Mouse (Mus musculus) kidney, postnatal 0 days (tissue): ENCODE results near the gene Bst2. TPM values are rescaled to one million over a fixed set of nuclear protein-coding genes. Genes with fewer than 3 reads are reported as not detected.

ENCODE experiments used
- ATAC-seq: fragments of 200-750 bp; cut with Nextera tagmentation; replicated peaks from 2 replicates; pipeline ENCODE4 v1.8.0; 2017; ENCODE audit warnings: low read depth, moderate number of reproducible peaks, moderate TSS enrichment, moderate library complexity; ENCODE audit not compliant: low FRiP score
- DNase-seq: peaks from one replicate; pipeline ENCODE4 v3.0.0-alpha.2; 2016; ENCODE audit warnings: low spot score
- H3K27ac ChIP-seq: fragments of 300-500 bp; sonication (generic); 2 replicates; pipeline ENCODE4 v1.5.1; 2014; ENCODE audit warnings: mild to moderate bottlenecking
- H3K27me3 ChIP-seq: fragments of 300-500 bp; sonication (generic); 2 replicates; pipeline ENCODE4 v1.6.1; 2014; ENCODE audit warnings: low read length, mixed read lengths; ENCODE audit not compliant: insufficient read depth
- H3K36me3 ChIP-seq: fragments of 300-500 bp; sonication (generic); 2 replicates; pipeline ENCODE4 v1.6.1; 2014; ENCODE audit warnings: low read length, mixed read lengths; ENCODE audit not compliant: insufficient read depth
- H3K4me1 ChIP-seq: fragments of 300-500 bp; sonication (generic); replicated peaks from 2 replicates; pipeline ENCODE4 v1.6.1; 2014; ENCODE audit warnings: antibody characterized with exemption, low read length, mixed read lengths; ENCODE audit not compliant: insufficient read depth
- H3K4me2 ChIP-seq: fragments of 300-500 bp; sonication (generic); 2 replicates; pipeline ENCODE4 v1.6.1; 2014; ENCODE audit warnings: mild to moderate bottlenecking, low read length, moderate library complexity, mixed read lengths
- H3K4me3 ChIP-seq: fragments of 300-500 bp; sonication (generic); replicated peaks from 2 replicates; pipeline ENCODE4 v1.5.1; 2014; ENCODE audit warnings: low read depth, low read length
- H3K9ac ChIP-seq: fragments of 300-500 bp; sonication (generic); 2 replicates; pipeline ENCODE4 v1.6.1; 2014; ENCODE audit warnings: low read depth, low read length
- H3K9me3 ChIP-seq: fragments of 300-500 bp; sonication (generic); replicated peaks from 2 replicates; pipeline ENCODE4 v1.6.1; 2016; ENCODE audit warnings: low read length, inconsistent platforms, mixed read lengths
- CTCF ChIP-seq: IDR thresholded peaks from 2 replicates; pipeline ENCODE4 v1.5.1; 2016; ENCODE audit warnings: antibody characterized with exemption, low read depth, mild to moderate bottlenecking, moderate library complexity
- WGBS: fragments of 180-500 bp; shearing (Covaris S2); extraction: QIAGEN DNeasy Blood & Tissue Kit; methylation state at CpG from one replicate; pipeline ENCODE4 v1.1.7; 2014; 5-methylcytosine and 5-hydroxymethylcytosine counted together
- polyA plus RNA-seq: library from polyadenylated mRNA; unstranded; fragments of >200 nt; fragmentation: Nextera tagmentation; extraction: Ambion mirVana; gene quantifications from 2 replicates; pipeline ENCODE4 v1.2.1, GENCODE M21; 2015

The Bst2 gene
- polyA plus RNA-seq, 1 experiment from 2014 or later = 124 TPM

DNA sequence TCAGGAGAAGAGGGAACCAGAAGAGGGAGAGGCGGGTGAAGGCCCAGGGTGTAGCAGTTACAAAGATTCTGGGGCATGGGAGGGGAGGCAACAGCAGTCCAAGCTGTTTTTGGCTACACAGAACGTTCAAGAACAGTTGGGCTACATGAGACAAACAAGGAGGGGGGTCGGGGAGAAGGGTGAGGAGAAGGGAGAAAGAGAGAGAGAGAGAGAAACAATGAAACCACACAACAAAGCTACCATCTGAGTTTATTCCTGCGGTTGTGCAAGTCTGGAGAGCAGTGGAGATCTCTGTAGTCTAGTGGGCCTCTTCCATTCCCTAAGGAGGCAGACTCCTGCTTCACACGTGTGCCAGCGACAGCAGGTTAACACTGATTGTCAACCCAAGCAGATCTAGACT lies 16.7 kb upstream of the Bst2 start:
- TF ChIP-seq CTCF = no peak
- no peak overlapping the region for H3K4me2 ChIP-seq
- H3K4me1 ChIP-seq = 0 out of 2 replicates have a peak, but pooled peaks cover under 1% of the 10 kb centered on the region
- no peak overlapping the region for H3K4me3 ChIP-seq
- H3K9me3 ChIP-seq = no peaks in the 10 kb centered on the region
- peak overlapping the region; percentile 31; the same call in 1 of the 2 replicates for H3K27ac ChIP-seq
- DNase-seq (no peak), ATAC-seq (no peak)
- 69% methylated on average over 6 of the region's 6 CpGs for WGBS
- no peaks in the 10 kb centered on the region for H3K36me3 ChIP-seq
- peaks cover 7% of the 10 kb centered on the region; the same call in 1 of the 2 replicates for H3K27me3 ChIP-seq
- H3K9ac ChIP-seq = no peak overlapping the region

DNA sequence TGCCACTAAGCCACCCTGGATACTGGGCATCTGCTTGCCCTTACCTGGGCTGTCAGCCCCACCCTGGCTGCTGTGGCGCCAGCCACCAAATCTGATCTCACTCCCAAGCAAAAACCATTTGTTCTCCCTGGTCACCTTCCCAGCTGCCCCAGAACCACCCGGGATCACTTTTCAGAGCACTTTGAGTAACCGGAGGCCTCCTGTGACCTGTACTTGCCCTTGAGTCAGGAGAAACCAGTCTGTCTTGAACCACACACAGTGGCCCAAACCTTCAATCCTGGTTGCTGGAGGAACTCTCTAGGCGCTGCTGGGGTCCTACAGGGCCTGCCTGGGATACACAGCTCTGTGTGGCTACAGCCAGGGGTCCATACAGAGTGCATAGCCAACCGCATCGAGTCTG lies 15.5 kb upstream of the Bst2 start:
- Histone ChIP-seq H3K4me1 (no peaks in the 10 kb centered on the region), H3K27ac (peak overlapping the region; percentile 57), H3K4me2 (no peak overlapping the region), H3K27me3 (0 out of 2 replicates have a peak, but pooled peaks cover 1% of the 10 kb centered on the region), H3K36me3 (0 out of 2 replicates have a peak, but pooled peaks cover 3% of the 10 kb centered on the region), H3K9ac (no peak overlapping the region), H3K4me3 (no peak overlapping the region), H3K9me3 (no peaks in the 10 kb centered on the region)
- no peak for TF ChIP-seq CTCF
- peak; percentile 36; the same call in 1 of the 2 replicates for ATAC-seq
- 31% methylated on average over 6 of the region's 6 CpGs for WGBS
- DNase-seq = no peak

DNA sequence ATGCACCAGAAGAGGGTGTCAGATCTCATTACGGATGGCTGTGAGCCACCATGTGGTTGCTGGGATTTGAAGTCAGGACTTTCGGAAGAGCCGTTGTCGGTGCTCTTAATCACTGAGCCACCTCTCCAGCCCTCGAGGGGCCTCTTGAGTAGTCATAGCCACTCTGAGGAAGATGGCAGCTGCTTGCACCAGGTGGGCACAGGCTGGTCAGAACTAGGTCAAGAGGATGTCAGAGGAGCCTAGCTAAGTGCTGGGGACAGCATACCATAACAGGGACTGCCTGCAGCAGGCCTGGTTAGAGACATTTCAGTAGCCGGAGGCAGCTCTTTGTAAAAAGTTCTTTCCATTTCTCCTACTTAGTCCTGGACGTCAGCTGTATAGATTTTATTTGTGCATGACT lies 13.5 kb upstream of the Bst2 start:
- H3K27ac ChIP-seq = peak overlapping the region; percentile 44; the same call in 1 of the 2 replicates
- TF ChIP-seq CTCF = no peak
- H3K4me2 ChIP-seq = no peak overlapping the region
- no peak overlapping the region for H3K4me3 ChIP-seq
- no peaks in the 10 kb centered on the region for H3K4me1 ChIP-seq
- DNase-seq = no peak
- peaks cover 20% of the 10 kb centered on the region for H3K36me3 ChIP-seq
- no peaks in the 10 kb centered on the region for H3K9me3 ChIP-seq
- ATAC-seq = no peak
- 68% methylated on average over 7 of the region's 7 CpGs for WGBS
- H3K9ac ChIP-seq = no peak overlapping the region
- H3K27me3 ChIP-seq = no peaks in the 10 kb centered on the region

DNA sequence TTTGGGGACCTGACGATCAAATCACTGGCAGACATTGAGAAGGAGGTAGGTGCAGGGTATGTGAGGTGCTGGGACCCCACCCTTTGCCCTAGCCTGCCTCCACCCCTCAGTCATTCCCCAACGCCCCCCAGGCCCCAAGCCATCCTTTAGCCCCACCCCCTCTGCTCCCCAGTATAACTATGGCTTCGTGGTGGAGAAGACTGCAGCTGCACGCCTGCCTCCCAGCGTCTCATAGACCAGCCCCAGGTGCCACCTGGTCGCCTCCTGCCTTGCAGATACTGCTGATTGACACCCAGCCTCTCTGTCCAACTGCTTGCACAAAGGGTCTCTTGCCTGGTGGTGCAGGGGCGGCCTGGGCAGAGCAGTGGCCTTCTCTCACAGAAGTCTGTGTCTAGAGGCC lies 10.3 kb upstream of the Bst2 start:
- WGBS = 89% methylated on average over 7 of the region's 7 CpGs
- DNase-seq (no peak), ATAC-seq (no peak)
- Histone ChIP-seq H3K4me2 (no peak overlapping the region), H3K27ac (no peak overlapping the region), H3K27me3 (no peaks in the 10 kb centered on the region), H3K4me3 (no peak overlapping the region), H3K9ac (no peak overlapping the region), H3K4me1 (peaks cover 9% of the 10 kb centered on the region; the same call in 1 of the 2 replicates), H3K36me3 (peaks cover 23% of the 10 kb centered on the region), H3K9me3 (no peaks in the 10 kb centered on the region)
- TF ChIP-seq CTCF = no peak

DNA sequence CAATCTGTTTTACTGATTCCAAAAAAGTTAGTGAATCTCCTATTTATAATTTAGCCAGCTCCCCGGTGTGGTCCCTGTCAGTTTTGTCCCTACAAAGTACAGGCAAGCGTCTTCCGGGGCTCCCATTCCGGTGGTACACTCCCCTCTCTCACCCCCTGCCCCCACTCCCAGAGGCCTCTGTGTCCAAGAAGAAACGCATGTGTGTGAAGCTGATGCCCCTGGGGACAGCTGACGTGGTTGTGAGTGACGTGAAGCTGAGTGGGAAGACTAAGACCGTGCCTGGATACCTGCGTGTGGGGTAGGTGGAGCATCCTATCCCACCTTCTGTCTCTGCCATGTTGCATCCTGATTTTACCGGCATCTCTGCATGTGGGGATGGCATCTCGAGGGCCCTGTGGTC lies 7.8 kb upstream of the Bst2 start:
- peaks cover 23% of the 10 kb centered on the region for H3K36me3 ChIP-seq
- no peak overlapping the region for H3K4me3 ChIP-seq
- H3K27ac ChIP-seq = no peak overlapping the region
- DNase-seq (no peak), ATAC-seq (no peak)
- H3K4me2 ChIP-seq = no peak overlapping the region
- no peak overlapping the region for H3K9ac ChIP-seq
- H3K27me3 ChIP-seq = no peaks in the 10 kb centered on the region
- no peak for TF ChIP-seq CTCF
- 93% methylated on average over 11 of the region's 11 CpGs for WGBS
- no peaks in the 10 kb centered on the region for H3K9me3 ChIP-seq
- peaks cover 9% of the 10 kb centered on the region; the same call in 1 of the 2 replicates for H3K4me1 ChIP-seq

DNA sequence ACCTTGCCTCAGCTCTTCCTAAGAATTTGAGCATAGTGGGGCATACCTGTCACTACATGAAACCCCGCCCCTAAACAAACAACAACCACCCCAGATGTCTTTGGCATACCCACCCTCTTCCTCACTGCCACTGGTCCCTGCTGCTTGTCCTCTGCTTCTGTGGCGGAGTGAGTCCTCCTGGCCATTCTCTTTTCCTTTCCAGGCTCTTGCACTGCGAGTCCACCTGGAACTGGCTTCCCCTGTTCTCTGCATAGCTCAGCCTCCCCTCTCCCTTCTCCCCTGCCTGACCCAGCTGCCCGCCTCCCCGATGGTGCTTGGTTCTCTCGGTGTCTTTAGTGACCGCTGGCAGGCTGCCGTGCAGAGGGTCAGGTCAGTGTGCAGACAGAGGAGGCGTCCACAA lies 6.5 kb upstream of the Bst2 start:
- ATAC-seq (no peak), DNase-seq (no peak)
- Histone ChIP-seq H3K9ac (no peak overlapping the region), H3K4me2 (peak overlapping the region; percentile 68), H3K4me1 (peaks cover 9% of the 10 kb centered on the region; the same call in 1 of the 2 replicates), H3K9me3 (no peaks in the 10 kb centered on the region), H3K27me3 (no peaks in the 10 kb centered on the region), H3K36me3 (peaks cover 23% of the 10 kb centered on the region), H3K27ac (no peak overlapping the region), H3K4me3 (peak overlapping the region; percentile 70; the same call in 1 of the 2 replicates)
- TF ChIP-seq CTCF = no peak
- 74% methylated on average over 9 of the region's 9 CpGs for WGBS
